Mouse (Mus musculus): Measurements from ENCODE around the gene Mecr. TPM values are rescaled to one million over a fixed set of nuclear protein-coding genes. Genes with fewer than 3 reads are reported as not detected.

Gene Mecr
- polyA plus RNA-seq, 1 experiment from 2014 or later, result 52.5 TPM

GRCm38 (mm10) chr4:131845991-131846778 lies 2.9 kb downstream of the Mecr start:
- WGBS, result 83% methylated on average over 8 of the region's 8 CpGs
- H3K27me3 ChIP-seq (ENCODE audit: insufficient read depth, poor library complexity, severe bottlenecking), result peaks cover 6% of the 10 kb centered on the region; the same call in 1 of the 2 replicates
- no peak overlapping the region for H3K4me3 ChIP-seq
- peaks cover 7% of the 10 kb centered on the region; the same call in 1 of the 2 replicates for H3K36me3 ChIP-seq
- H3K9me3 ChIP-seq, result no peaks in the 10 kb centered on the region
- no peak for DNase-seq (ENCODE audit: low spot score)
- peaks cover 32% of the 10 kb centered on the region for H3K4me1 ChIP-seq
- H3K27ac ChIP-seq, result no peak overlapping the region

GRCm38 (mm10) chr4:131848082-131848481 lies 4.8 kb downstream of the Mecr start:
- H3K27ac ChIP-seq, result peak overlapping the region; percentile 62
- H3K36me3 ChIP-seq, result peaks cover 7% of the 10 kb centered on the region; the same call in 1 of the 2 replicates
- DNase-seq (ENCODE audit: low spot score), result no peak
- 68% methylated on average over 6 of the region's 6 CpGs for WGBS
- H3K27me3 ChIP-seq (ENCODE audit: insufficient read depth, poor library complexity, severe bottlenecking), result no peaks in the 10 kb centered on the region
- no peak overlapping the region for H3K4me3 ChIP-seq
- H3K4me1 ChIP-seq, result peaks cover 32% of the 10 kb centered on the region
- H3K9me3 ChIP-seq, result no peaks in the 10 kb centered on the region

- Histone ChIP-seq H3K36me3 (peaks cover 7% of the 10 kb centered on the region; the same call in 1 of the 2 replicates), H3K9me3 (no peaks in the 10 kb centered on the region), H3K27ac (peak overlapping the region; percentile 48; the same call in 1 of the 2 replicates), H3K4me3 (no peak overlapping the region), H3K27me3 (ENCODE audit: insufficient read depth, poor library complexity, severe bottlenecking) (no peaks in the 10 kb centered on the region), H3K4me1 (peaks cover 19% of the 10 kb centered on the region)
- 58% methylated on average over 5 of the region's 5 CpGs for WGBS
- DNase-seq (ENCODE audit: low spot score), result no peak
Measured at GRCm38 (mm10) chr4:131849986-131850638, 6.8 kb downstream of the Mecr start.

- Histone ChIP-seq H3K9me3 (no peaks in the 10 kb centered on the region), H3K36me3 (peaks cover 19% of the 10 kb centered on the region), H3K27me3 (ENCODE audit: insufficient read depth, poor library complexity, severe bottlenecking) (no peaks in the 10 kb centered on the region), H3K4me1 (peaks cover 2% of the 10 kb centered on the region), H3K4me3 (no peak overlapping the region), H3K27ac (no peak overlapping the region)
- DNase-seq (ENCODE audit: low spot score), result no peak
- WGBS, result 78% methylated on average over 5 of the region's 5 CpGs
Measured at GRCm38 (mm10) chr4:131854950-131855349, 11.7 kb downstream of the Mecr start.

GRCm38 (mm10) chr4:131860492-131861340 lies 17.4 kb downstream of the Mecr start:
- Histone ChIP-seq H3K27ac (no peak overlapping the region), H3K4me1 (no peaks in the 10 kb centered on the region; the same call in 1 of the 2 replicates), H3K36me3 (peaks cover 50% of the 10 kb centered on the region), H3K27me3 (ENCODE audit: insufficient read depth, poor library complexity, severe bottlenecking) (no peaks in the 10 kb centered on the region), H3K4me3 (no peak overlapping the region), H3K9me3 (no peaks in the 10 kb centered on the region)
- 50% methylated on average over 15 of the region's 15 CpGs for WGBS
- DNase-seq (ENCODE audit: low spot score), result peak; percentile 87

GRCm38 (mm10) chr4:131861341-131861739 lies 18.1 kb downstream of the Mecr start:
- Histone ChIP-seq H3K4me3 (no peak overlapping the region), H3K4me1 (no peaks in the 10 kb centered on the region; the same call in 1 of the 2 replicates), H3K36me3 (peaks cover 56% of the 10 kb centered on the region), H3K27me3 (ENCODE audit: insufficient read depth, poor library complexity, severe bottlenecking) (no peaks in the 10 kb centered on the region), H3K9me3 (no peaks in the 10 kb centered on the region), H3K27ac (no peak overlapping the region)
- no peak for DNase-seq (ENCODE audit: low spot score)
- 82% methylated on average over 4 of the region's 4 CpGs for WGBS

GRCm38 (mm10) chr4:131872672-131873292 lies 29.5 kb downstream of the Mecr start:
- H3K4me3 ChIP-seq, result peak overlapping the region; percentile 94
- peak overlapping the region; percentile 100 for H3K27ac ChIP-seq
- H3K4me1 ChIP-seq, result peaks cover 39% of the 10 kb centered on the region
- DNase-seq (ENCODE audit: low spot score), result no peak
- 9% methylated on average over 11 of the region's 11 CpGs for WGBS
- no peaks in the 10 kb centered on the region for H3K27me3 ChIP-seq (ENCODE audit: insufficient read depth, poor library complexity, severe bottlenecking)
- no peaks in the 10 kb centered on the region for H3K9me3 ChIP-seq
- H3K36me3 ChIP-seq, result peaks cover 9% of the 10 kb centered on the region; the same call in 1 of the 2 replicates

- H3K9me3 ChIP-seq, result no peaks in the 10 kb centered on the region
- peaks cover 42% of the 10 kb centered on the region for H3K4me1 ChIP-seq
- H3K27me3 ChIP-seq (ENCODE audit: insufficient read depth, poor library complexity, severe bottlenecking), result no peaks in the 10 kb centered on the region
- H3K36me3 ChIP-seq, result 0 out of 2 replicates have a peak, but pooled peaks cover 4% of the 10 kb centered on the region
- WGBS, result under 1% methylated on average over 80 of the region's 116 CpGs
- DNase-seq (ENCODE audit: low spot score), result peak; percentile 97
- H3K27ac ChIP-seq, result peak within 1 kb of the TSS; percentile 100
- peak within 1 kb of the TSS; percentile 94 for H3K4me3 ChIP-seq
Measured at GRCm38 (mm10) chr4:131873293-131874168, 30.3 kb downstream of the Mecr start, which contains the start of gene Srsf4. TSS of gene Srsf4 (plus strand) at chr4:131873617.

GRCm38 (mm10) chr4:131874169-131874536 lies 30.9 kb downstream of the Mecr start:
- WGBS, result under 1% methylated on average over 20 of the region's 20 CpGs
- Histone ChIP-seq H3K27ac (peak overlapping the region; percentile 100), H3K36me3 (0 out of 2 replicates have a peak, but pooled peaks cover 3% of the 10 kb centered on the region), H3K4me1 (peaks cover 41% of the 10 kb centered on the region), H3K27me3 (ENCODE audit: insufficient read depth, poor library complexity, severe bottlenecking) (no peaks in the 10 kb centered on the region), H3K4me3 (peak overlapping the region; percentile 94), H3K9me3 (no peaks in the 10 kb centered on the region)
- no peak for DNase-seq (ENCODE audit: low spot score)

GRCm38 (mm10) chr4:131874567-131874966 lies 31.3 kb downstream of the Mecr start:
- H3K36me3 ChIP-seq, result no peaks in the 10 kb centered on the region
- no peaks in the 10 kb centered on the region for H3K9me3 ChIP-seq
- WGBS, result 4% methylated on average over 11 of the region's 11 CpGs
- peaks cover 40% of the 10 kb centered on the region for H3K4me1 ChIP-seq
- DNase-seq (ENCODE audit: low spot score), result no peak
- H3K27me3 ChIP-seq (ENCODE audit: insufficient read depth, poor library complexity, severe bottlenecking), result no peaks in the 10 kb centered on the region
- H3K27ac ChIP-seq, result peak overlapping the region; percentile 100
- H3K4me3 ChIP-seq, result peak overlapping the region; percentile 94

GRCm38 (mm10) chr4:131875242-131875641 lies 32.0 kb downstream of the Mecr start:
- 50% methylated on average over 3 of the region's 3 CpGs for WGBS
- Histone ChIP-seq H3K4me1 (peaks cover 44% of the 10 kb centered on the region), H3K4me3 (peak overlapping the region; percentile 94), H3K27me3 (ENCODE audit: insufficient read depth, poor library complexity, severe bottlenecking) (no peaks in the 10 kb centered on the region), H3K27ac (no peak overlapping the region), H3K36me3 (no peaks in the 10 kb centered on the region), H3K9me3 (no peaks in the 10 kb centered on the region)
- no peak for DNase-seq (ENCODE audit: low spot score)

All from heart, embryonic 10.5 days (tissue).